Mouse (Mus musculus) CH12.LX (cell line): ENCODE results near the gene Cfap126. TPM values are rescaled to one million over a fixed set of nuclear protein-coding genes. Genes with fewer than 3 reads are reported as not detected.

ENCODE experiments used
- DNase-seq: peaks from one replicate; pipeline ENCODE4 v3.0.0-alpha.2; 2013; ENCODE audit errors: extremely low read depth
- H3K27ac ChIP-seq: 2 replicates; pipeline ENCODE4 v1.5.1; 2012; ENCODE audit warnings: low read depth, mild to moderate bottlenecking, control low read depth, moderate library complexity; ENCODE audit not compliant: insufficient read depth
- H3K27me3 ChIP-seq: replicated peaks from 2 replicates; pipeline ENCODE3; 2012; ENCODE audit warnings: inconsistent platforms
- H3K36me3 ChIP-seq, 2 experiments: replicated peaks in 1 of 2; 2 replicates each; pipeline versions ENCODE3 to v1.6.1; 2012; ENCODE audit warnings: inconsistent platforms in 1 of 2, low read length in 1 of 2, mild to moderate bottlenecking in 1 of 2, mixed read lengths in 1 of 2, moderate library complexity in 1 of 2; ENCODE audit not compliant: control insufficient read depth in 1 of 2, insufficient read depth in 1 of 2
- H3K4me1 ChIP-seq, 2 experiments: 2 replicates each; pipeline ENCODE4 v1.6.1; 2012; ENCODE audit warnings: inconsistent platforms in 1 of 2, moderate library complexity in 1 of 2; ENCODE audit not compliant: insufficient read depth in 2 of 2, control insufficient read depth in 1 of 2
- H3K4me2 ChIP-seq: 2 replicates; pipeline ENCODE4 v1.6.1; 2012; ENCODE audit warnings: low read depth, mild to moderate bottlenecking, control low read depth; ENCODE audit not compliant: poor library complexity, insufficient read depth, severe bottlenecking
- H3K4me3 ChIP-seq, 3 experiments: fragments of 150-350 bp in 1 of 3; sonication (generic) in 1 of 3; replicated peaks in 1 of 3; 2 replicates each; pipeline versions ENCODE3 to v1.5.1; 2011 to 2012; ENCODE audit warnings: low read depth in 2 of 3, low read length in 2 of 3, mild to moderate bottlenecking in 2 of 3, moderate library complexity in 2 of 3, control low read depth in 1 of 3, improper control_type of control experiment in 1 of 3, inconsistent platforms in 1 of 3, mixed read lengths in 1 of 3; ENCODE audit not compliant: poor library complexity in 1 of 3
- H3K79me2 ChIP-seq: replicated peaks from 2 replicates; pipeline ENCODE4 v1.6.1; 2012; ENCODE audit warnings: mild to moderate bottlenecking, moderate library complexity; ENCODE audit not compliant: control insufficient read depth, poor library complexity, insufficient read depth, severe bottlenecking; ENCODE audit errors: extremely low read depth
- H3K9ac ChIP-seq: 2 replicates; pipeline ENCODE4 v1.6.1; 2012; ENCODE audit warnings: low read depth, mild to moderate bottlenecking, control low read depth, moderate library complexity; ENCODE audit not compliant: insufficient read depth
- H3K9me3 ChIP-seq: replicated peaks from 2 replicates; pipeline ENCODE3; 2012; ENCODE audit warnings: low read length, inconsistent platforms, mixed read lengths
- CHD2 ChIP-seq: IDR thresholded peaks from 2 replicates; pipeline ENCODE4 v1.6.1; 2011; ENCODE audit warnings: low read length, improper control_type of control experiment
- CTCF ChIP-seq, 2 experiments: IDR thresholded peaks in 1 of 2; conservative IDR thresholded peaks in 1 of 2; 2 replicates each; pipeline ENCODE4 v1.5.1; 2011 to 2012; ENCODE audit warnings: low read depth in 2 of 2, low read length in 2 of 2, improper control_type of control experiment in 1 of 2, inconsistent platforms in 1 of 2, mild to moderate bottlenecking in 1 of 2, moderate library complexity in 1 of 2
- E2F4 ChIP-seq: IDR thresholded peaks from 2 replicates; pipeline ENCODE4 v1.6.1; 2011; ENCODE audit warnings: low read depth, low read length, improper control_type of control experiment; ENCODE audit not compliant: insufficient replicate concordance
- ELF1 ChIP-seq: IDR thresholded peaks from 2 replicates; pipeline ENCODE4 v1.6.1; 2014; ENCODE audit warnings: low read depth, mild to moderate bottlenecking, inconsistent platforms, low read length, improper control_type of control experiment
- EP300 ChIP-seq: IDR thresholded peaks from 2 replicates; pipeline ENCODE4 v1.6.1; 2011; ENCODE audit warnings: low read length, improper control_type of control experiment
- JUND ChIP-seq: conservative IDR thresholded peaks from 2 replicates; pipeline ENCODE4 v1.6.1; 2011; ENCODE audit warnings: low read depth, low read length, improper control_type of control experiment
- KAT2A ChIP-seq: IDR thresholded peaks from 2 replicates; pipeline ENCODE4 v1.6.1; 2012; ENCODE audit warnings: low read length, improper control_type of control experiment, inconsistent platforms; ENCODE audit not compliant: insufficient replicate concordance
- MAFK ChIP-seq: IDR thresholded peaks from 2 replicates; pipeline ENCODE4 v1.6.1; 2011; ENCODE audit warnings: low read length, improper control_type of control experiment; ENCODE audit not compliant: insufficient replicate concordance
- MAZ ChIP-seq: IDR thresholded peaks from 2 replicates; pipeline ENCODE4 v1.6.1; 2012; ENCODE audit warnings: low read depth, mild to moderate bottlenecking, inconsistent platforms, low read length, improper control_type of control experiment, moderate library complexity
- MEF2A ChIP-seq: IDR thresholded peaks from 2 replicates; pipeline ENCODE4 v1.6.1; 2014; ENCODE audit warnings: low read depth, mild to moderate bottlenecking, inconsistent platforms, low read length, improper control_type of control experiment, borderline replicate concordance
- MYC ChIP-seq: IDR thresholded peaks from 2 replicates; pipeline ENCODE4 v1.6.1; 2011; ENCODE audit warnings: low read depth, mild to moderate bottlenecking, improper control_type of control experiment, low read length
- NRF1 ChIP-seq: IDR thresholded peaks from 2 replicates; pipeline ENCODE4 v1.6.1; 2014; ENCODE audit warnings: low read depth, mild to moderate bottlenecking, inconsistent platforms, low read length, improper control_type of control experiment, moderate library complexity
- TBP ChIP-seq: conservative IDR thresholded peaks from 2 replicates; pipeline ENCODE4 v1.6.1; 2011; ENCODE audit warnings: low read depth, low read length, improper control_type of control experiment
- USF1 ChIP-seq: IDR thresholded peaks from 2 replicates; pipeline ENCODE4 v1.6.1; 2014; ENCODE audit warnings: low read depth, mild to moderate bottlenecking, inconsistent platforms, low read length, improper control_type of control experiment
- USF2 ChIP-seq: conservative IDR thresholded peaks from 2 replicates; pipeline ENCODE4 v1.6.1; 2011; ENCODE audit warnings: low read depth, low read length, improper control_type of control experiment
- ZNF384 ChIP-seq: IDR thresholded peaks from 2 replicates; pipeline ENCODE4 v1.6.1; 2012; ENCODE audit warnings: low read depth, low read length, improper control_type of control experiment, inconsistent platforms
- dilution Hi-C: fragments of 300-500 bp; cut with MboI; formaldehyde crosslinking; loops from 2 replicates; pipeline ENCODE4 v1.14.3; 2020; ENCODE audit warnings: low sequenced_read_pairs; ENCODE audit not compliant: extremely low pct_unique_long_range_greater_than_20kb, extremely low pct_ligation_motif_present
- in situ Hi-C: fragments of 300-500 bp; cut with MboI; formaldehyde crosslinking; loops from 3 replicates; pipeline ENCODE4 v1.14.3; 2019; ENCODE audit warnings: low sequenced_read_pairs, low pct_ligation_motif_present, low pct_unique_long_range_greater_than_20kb, mixed read lengths
- polyA plus RNA-seq: library from polyadenylated mRNA; unstranded; fragments of >175 nt; gene quantifications from 2 replicates; pipeline ENCODE4 v1.2.1, GENCODE M21; 2012; ENCODE audit warnings: low read depth; ENCODE audit not compliant: insufficient read length
- total RNA-seq, 2 experiments: library from RNA; depleted of rRNA; stranded (reverse); fragments of 300-350 nt in 1 of 2; fragments of >200 nt in 1 of 2; gene quantifications; 2 replicates each; pipeline ENCODE4 v1.2.3; 2012 to 2014

Cfap126 gene
- total and polyA plus RNA-seq, 3 experiments, result 0.79 to 3.4 (median 2.0) TPM

- in situ Hi-C loops, result no loop called here
- no peak for DNase-seq
- Histone ChIP-seq H3K9me3 (peaks cover 5% of the 10 kb centered on the region), H3K36me3 (no peaks in the 10 kb centered on the region), H3K4me2 (no peak overlapping the region), H3K27ac (no peak overlapping the region), H3K27me3 (no peaks in the 10 kb centered on the region), H3K9ac (no peak overlapping the region), H3K4me1 (peaks cover 3 to 9% of the 10 kb centered on the region in 2 experiments; a peak in 3 of 4 replicates), H3K79me2 (no peaks in the 10 kb centered on the region), H3K4me3 (no peak overlapping the region)
- dilution Hi-C loops, result no loop called here
- no peak for TF ChIP-seq MAZ
- TF ChIP-seq USF1, result no peak
Measured at GRCm38 (mm10) chr1:171097612-171098011, 16.1 kb upstream of the Cfap126 start.

- dilution Hi-C loops (no loop called here), in situ Hi-C loops (loop anchor here (5.0 to 10.0 kb wide), 2 partner anchors 59 to 374 kb away; no protein-coding TSS in a partner anchor)
- Histone ChIP-seq H3K9me3 (peaks cover 5% of the 10 kb centered on the region), H3K4me3 (peak overlapping the region in 2 of 3 experiments; percentile 35 to 66), H3K4me1 (peaks cover 0 to 12% of the 10 kb centered on the region in 2 experiments; a peak in 2 of 4 replicates), H3K79me2 (no peaks in the 10 kb centered on the region), H3K9ac (no peak overlapping the region), H3K4me2 (peak overlapping the region; percentile 80; the same call in 1 of the 2 replicates), H3K27ac (no peak overlapping the region), H3K36me3 (no peaks in the 10 kb centered on the region), H3K27me3 (no peaks in the 10 kb centered on the region)
- no peak for DNase-seq
- TF ChIP-seq CHD2, result no peak
- no peak for TF ChIP-seq MYC
- no peak for TF ChIP-seq TBP
- TF ChIP-seq JUND, result no peak
- no peak for TF ChIP-seq E2F4
- TF ChIP-seq USF2, result no peak
Measured at GRCm38 (mm10) chr1:171101033-171101432, 12.7 kb upstream of the Cfap126 start.

GRCm38 (mm10) chr1:171101733-171102546 lies 11.8 kb upstream of the Cfap126 start:
- Histone ChIP-seq H3K4me1 (peaks cover 0 to 12% of the 10 kb centered on the region in 2 experiments; a peak in 2 of 4 replicates), H3K9ac (peak overlapping the region; percentile 59), H3K4me3 (peak overlapping the region; percentile 66 to 86 (median 76)), H3K79me2 (no peaks in the 10 kb centered on the region), H3K27me3 (no peaks in the 10 kb centered on the region), H3K4me2 (peak overlapping the region; percentile 80), H3K27ac (no peak overlapping the region; the same call in 1 of the 2 replicates), H3K9me3 (peaks cover 5% of the 10 kb centered on the region), H3K36me3 (no peaks in the 10 kb centered on the region)
- TF ChIP-seq EP300 (no peak), MAFK (peak; percentile 97), MEF2A (0 out of 2 replicates have a peak, but pooled peaks have one; percentile 14), KAT2A (peak; percentile 21; the same call in 1 of the 2 replicates), JUND (no peak), ZNF384 (peak; percentile 91), NRF1 (peak; percentile 67), MAZ (no peak), TBP (peak; percentile 98), E2F4 (peak; percentile 87; the same call in 1 of the 2 replicates), CTCF (conservative IDR thresholded peaks at IDR 0.05 in 1 of 2, IDR thresholded peaks at IDR 0.05 in 1 of 2; ENCODE audit: low read depth in 2 of 2, low read length in 2 of 2) (peak in 1 of 2 experiments; percentile 14; a peak in 1 of 4 replicates), ELF1 (peak; percentile 97)
- in situ Hi-C loops, result loop anchor here (5.0 to 10.0 kb wide), 2 partner anchors 60 to 373 kb away; no protein-coding TSS in a partner anchor
- dilution Hi-C loops, result no loop called here
- DNase-seq, result peak; percentile 84
